Mouse (Mus musculus): ENCODE data around the gene Gldc.

Gene Gldc

GRCm38 (mm10) chr19:30157031-30157687 lies 18.1 kb downstream of the Gldc start:
- peak in 1 of 2 experiments; percentile 39 for DNase-seq

GRCm38 (mm10) chr19:30153729-30154128 lies 21.5 kb downstream of the Gldc start:
- peak in 1 of 2 experiments; percentile 31 for DNase-seq

GRCm38 (mm10) chr19:30151290-30151689 lies 23.9 kb downstream of the Gldc start:
- DNase-seq = no peak

GRCm38 (mm10) chr19:30149238-30149805 lies 25.9 kb downstream of the Gldc start:
- no peak for DNase-seq

- DNase-seq = no peak
These were observed 27.9 kb downstream of the Gldc start for GRCm38 (mm10) chr19:30147306-30147705.

- DNase-seq = no peak
These were observed 28.5 kb downstream of the Gldc start for GRCm38 (mm10) chr19:30146761-30147160.

- no peak for DNase-seq
These were observed 30.1 kb downstream of the Gldc start for GRCm38 (mm10) chr19:30145106-30145505.

- no peak for DNase-seq
These were observed 38.9 kb downstream of the Gldc start for GRCm38 (mm10) chr19:30136308-30136707.

GRCm38 (mm10) chr19:30128177-30128576 lies 47.1 kb downstream of the Gldc start:
- peak in 1 of 2 experiments; percentile 33 for DNase-seq

GRCm38 (mm10) chr19:30125670-30126059 lies 49.6 kb downstream of the Gldc start:
- DNase-seq = no peak

GRCm38 (mm10) chr19:30124999-30125669 lies 50.1 kb downstream of the Gldc start:
- no peak for DNase-seq

GRCm38 (mm10) chr19:30118344-30119312 lies 56.6 kb downstream of the Gldc start:
- peak; percentile 48 to 51 for DNase-seq

GRCm38 (mm10) chr19:30117775-30118174 lies 57.5 kb downstream of the Gldc start:
- DNase-seq = peak; percentile 25 to 27

- DNase-seq = no peak
These were observed 58.0 kb downstream of the Gldc start for GRCm38 (mm10) chr19:30117241-30117640.

- no peak for DNase-seq
These were observed 59.6 kb downstream of the Gldc start for GRCm38 (mm10) chr19:30115606-30116005.

- DNase-seq = peak in 1 of 2 experiments; percentile 34
These were observed 60.2 kb downstream of the Gldc start for GRCm38 (mm10) chr19:30114919-30115441.

- no peak for DNase-seq
These were observed 62.1 kb downstream of the Gldc start for GRCm38 (mm10) chr19:30112961-30113688.

GRCm38 (mm10) chr19:30111421-30111820 lies 63.8 kb downstream of the Gldc start:
- DNase-seq = no peak

GRCm38 (mm10) chr19:30109122-30109521 lies 66.1 kb downstream of the Gldc start:
- no peak for DNase-seq

GRCm38 (mm10) chr19:30108616-30109015 lies 66.6 kb downstream of the Gldc start:
- no peak for DNase-seq

GRCm38 (mm10) chr19:30107221-30107845 lies 67.9 kb downstream of the Gldc start:
- DNase-seq = no peak

All from cerebellum, postnatal 10 days (tissue).